Mouse (Mus musculus): ENCODE results near the gene Cplx3.
A peak's percentile ranks its signal among the peaks of the same experiment; 100 is the strongest.

Cplx3 gene

GRCm38 (mm10) chr9:57606139-57606851 is at the start of gene Cplx3:
Gene Cplx3, minus strand, starts transcription at chr9:57606281.
- DNase-seq: no peak

DNA sequence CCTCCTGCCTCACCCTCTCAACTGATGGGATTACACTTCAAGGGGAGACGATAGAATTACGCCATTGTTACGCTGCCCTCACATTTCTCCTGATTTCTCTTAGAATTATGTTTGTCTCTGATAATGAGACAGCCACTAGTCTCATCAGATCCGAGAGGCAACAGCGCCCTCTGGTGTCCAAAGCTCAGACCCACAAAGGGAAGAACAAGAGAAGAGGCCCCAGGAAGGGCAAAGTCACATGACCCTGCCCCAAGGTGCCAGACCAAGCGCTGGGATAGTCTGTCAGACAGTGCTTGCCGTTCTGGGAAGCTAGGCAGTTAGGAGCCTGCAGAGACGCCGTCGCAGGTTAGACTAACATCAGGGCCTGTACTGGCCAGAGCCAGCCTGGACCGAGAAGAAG is 49.7 kb upstream of the Cplx3 start:
- peak; percentile 95 to 96 for DNase-seq

DNA sequence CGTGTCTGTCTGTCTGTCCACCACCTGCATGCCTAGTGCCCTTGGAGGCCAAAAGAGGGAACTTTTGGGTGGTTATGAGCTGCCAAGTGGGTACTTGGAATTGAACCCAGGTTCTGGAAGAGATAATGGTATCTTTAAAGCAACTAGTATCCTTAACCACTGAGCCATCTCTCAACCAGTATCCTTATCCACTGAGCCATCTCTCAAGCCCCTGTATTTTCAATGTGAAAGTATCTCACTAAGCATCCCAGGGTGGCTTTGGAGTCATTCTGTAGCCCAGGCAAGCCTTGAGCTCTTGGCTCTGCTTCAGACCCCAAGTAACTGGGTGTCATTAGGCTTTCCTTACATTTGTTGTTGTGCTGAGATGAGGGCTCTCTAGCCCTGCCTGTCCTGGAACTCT is 48.9 kb upstream of the Cplx3 start:
- no peak for DNase-seq

- no peak for DNase-seq
Measured at GRCm38 (mm10) chr9:57653283-57653682, 47.2 kb upstream of the Cplx3 start, which contains the start of gene Csk. Gene Csk, minus strand, starts transcription at chr9:57653631.

DNA sequence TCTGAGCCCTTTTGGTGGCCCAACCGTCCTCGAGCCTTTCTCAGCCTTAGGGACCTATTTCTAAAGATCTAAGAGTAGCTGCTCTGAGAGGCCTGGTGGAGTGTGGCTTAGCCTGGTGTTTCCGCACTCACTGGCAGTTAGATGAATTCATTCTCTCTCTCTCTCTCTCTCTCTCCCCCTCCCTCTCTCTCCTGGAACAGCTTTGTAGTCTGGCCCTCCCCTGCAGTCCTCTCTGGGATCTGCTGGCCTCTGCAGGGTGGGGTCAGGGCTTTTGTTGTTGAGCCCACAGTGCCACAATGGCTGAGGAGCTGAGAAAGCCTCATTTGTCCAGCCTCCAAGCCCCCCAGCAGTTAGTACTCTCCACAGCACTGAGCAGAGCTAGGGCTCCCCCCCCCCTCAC is 46.8 kb upstream of the Cplx3 start:
- no peak for DNase-seq

- DNase-seq: no peak
Measured at GRCm38 (mm10) chr9:57652351-57652750, 46.3 kb upstream of the Cplx3 start.

DNA sequence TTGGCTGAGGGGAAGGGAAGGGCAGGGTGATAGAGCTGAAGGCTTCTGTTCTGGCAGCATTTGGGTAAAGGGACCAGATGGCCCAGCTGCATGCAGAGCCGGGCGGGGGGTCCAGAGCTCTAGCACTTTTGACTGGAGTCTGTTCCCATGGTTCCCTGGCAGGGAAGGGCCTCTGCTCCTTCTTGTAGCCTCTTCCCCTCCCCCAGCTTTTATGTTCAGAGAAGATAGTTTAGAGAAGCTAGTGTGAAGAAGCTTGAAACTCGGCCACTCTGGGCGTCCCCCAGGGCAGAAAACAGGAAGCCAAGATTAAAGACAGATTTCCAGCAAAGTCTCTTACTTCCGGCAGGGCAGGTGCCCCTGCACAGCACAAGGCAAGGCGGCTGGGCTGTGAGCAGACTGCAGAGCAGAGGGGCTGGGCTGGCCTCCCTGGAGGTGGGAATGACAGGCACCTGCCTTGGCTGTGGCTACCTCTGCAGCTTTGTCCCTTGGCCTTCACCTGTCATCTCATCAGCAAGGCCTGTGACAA is 44.8 kb upstream of the Cplx3 start:
- DNase-seq: no peak

DNA sequence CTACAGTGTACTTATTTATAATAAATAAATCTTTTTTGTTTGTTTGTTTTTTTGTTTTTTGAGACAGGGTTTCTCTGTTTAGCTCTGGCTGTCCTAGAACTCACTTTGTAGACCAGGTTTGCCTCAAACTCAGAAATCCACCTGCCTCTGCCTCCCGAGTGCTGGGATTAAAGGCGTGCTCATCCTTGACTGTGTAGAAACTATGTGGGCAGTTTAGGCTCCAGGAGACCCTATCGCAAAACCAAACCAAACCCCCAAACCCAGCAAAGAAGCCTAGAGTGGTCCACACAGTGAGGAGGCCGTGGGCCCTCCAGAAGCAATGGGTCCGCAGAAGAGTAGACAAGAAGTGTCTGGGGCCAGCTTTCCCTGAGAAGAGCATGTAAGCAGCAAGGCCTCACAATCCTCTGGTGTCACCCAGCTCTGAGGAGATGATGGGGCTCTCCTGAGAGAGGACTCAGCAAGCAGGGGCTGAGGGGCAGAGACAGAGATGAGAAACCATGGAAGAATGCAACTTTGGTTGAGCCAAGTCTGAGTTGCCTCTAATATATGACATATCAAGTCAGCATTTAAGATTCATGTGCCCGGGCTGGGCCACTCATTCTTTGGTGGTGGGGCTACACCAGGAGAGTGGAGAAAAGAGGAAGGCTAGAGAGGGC is 44.2 kb upstream of the Cplx3 start:
- DNase-seq: no peak

- no peak for DNase-seq
Measured at GRCm38 (mm10) chr9:57647286-57648108, 41.4 kb upstream of the Cplx3 start.

- no peak for DNase-seq
Measured at GRCm38 (mm10) chr9:57646551-57647103, 40.5 kb upstream of the Cplx3 start.

DNA sequence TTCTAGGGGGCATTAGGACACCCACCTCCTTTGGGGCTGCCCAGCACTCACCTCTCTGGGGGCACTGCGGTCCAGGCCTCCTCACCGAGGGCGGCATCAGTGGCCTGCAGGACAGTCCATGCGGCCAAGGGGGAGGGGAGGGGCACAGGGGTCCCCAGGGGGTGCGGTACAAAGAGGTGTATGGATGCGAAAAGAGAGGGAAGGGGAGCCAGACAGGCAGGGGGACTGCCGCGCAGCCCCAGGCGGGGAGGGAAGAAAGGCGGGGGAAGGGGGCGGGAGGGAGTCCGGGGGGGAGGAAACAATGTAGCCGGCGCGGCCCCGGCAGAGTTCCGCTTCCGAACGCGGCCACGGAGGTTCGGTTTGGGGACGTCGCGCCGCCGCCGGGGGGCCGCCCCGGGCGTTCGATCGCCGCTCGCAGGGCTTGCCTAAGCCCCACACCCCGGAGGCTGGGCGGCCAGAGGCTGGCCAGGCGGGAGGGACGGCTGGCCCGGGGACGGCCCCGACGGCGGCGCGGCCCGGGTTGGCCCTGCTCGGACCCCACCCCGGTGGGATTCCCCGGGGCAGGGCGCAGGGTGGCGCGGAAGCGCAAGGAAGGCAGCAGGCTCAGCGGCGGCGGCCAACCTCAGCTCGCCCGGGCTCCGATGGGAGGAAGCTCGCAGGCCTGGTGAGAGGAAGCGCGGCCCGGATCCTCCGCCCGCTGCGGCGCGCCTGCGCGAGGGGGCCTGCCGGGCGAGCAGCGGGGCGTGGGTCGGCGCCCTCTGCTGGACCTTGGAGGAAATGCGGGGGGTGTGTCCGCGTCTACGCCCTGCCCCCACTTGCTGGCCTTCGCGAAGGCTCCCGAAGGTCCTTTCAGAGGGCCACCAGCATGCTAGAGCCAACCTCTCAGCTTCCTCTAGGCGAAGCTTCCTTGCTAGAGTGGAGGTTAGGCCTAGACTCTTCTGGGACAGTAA is 39.1 kb upstream of the Cplx3 start:
- DNase-seq: peak; percentile 88 to 97

DNA sequence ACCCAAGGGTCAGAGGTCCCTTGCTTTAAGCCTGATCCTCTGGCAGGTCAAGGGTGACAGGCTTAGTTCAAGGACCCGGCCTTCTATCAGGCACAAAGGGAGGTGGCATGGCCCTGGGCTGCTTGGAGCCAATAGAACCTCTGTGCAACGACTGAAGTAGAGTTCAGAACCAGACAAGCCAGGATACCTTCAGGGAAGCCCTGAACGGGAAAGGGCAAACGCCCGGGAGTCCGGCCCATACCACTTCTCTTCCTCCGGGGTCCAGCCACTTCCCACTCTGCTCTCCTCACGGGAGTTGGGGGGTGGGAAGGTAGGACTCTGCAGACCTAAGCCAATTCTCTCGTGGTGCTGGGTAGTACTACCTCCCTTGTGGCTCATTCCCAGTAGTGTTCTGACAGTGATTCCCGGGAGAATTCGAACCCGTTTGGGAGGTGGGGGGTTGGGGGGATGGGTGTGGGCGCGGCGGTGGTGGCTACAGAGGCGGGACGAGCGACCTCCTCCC is 38.4 kb upstream of the Cplx3 start:
- no peak for DNase-seq

- DNase-seq: no peak
Measured at GRCm38 (mm10) chr9:57643856-57644180, 37.7 kb upstream of the Cplx3 start.

DNA sequence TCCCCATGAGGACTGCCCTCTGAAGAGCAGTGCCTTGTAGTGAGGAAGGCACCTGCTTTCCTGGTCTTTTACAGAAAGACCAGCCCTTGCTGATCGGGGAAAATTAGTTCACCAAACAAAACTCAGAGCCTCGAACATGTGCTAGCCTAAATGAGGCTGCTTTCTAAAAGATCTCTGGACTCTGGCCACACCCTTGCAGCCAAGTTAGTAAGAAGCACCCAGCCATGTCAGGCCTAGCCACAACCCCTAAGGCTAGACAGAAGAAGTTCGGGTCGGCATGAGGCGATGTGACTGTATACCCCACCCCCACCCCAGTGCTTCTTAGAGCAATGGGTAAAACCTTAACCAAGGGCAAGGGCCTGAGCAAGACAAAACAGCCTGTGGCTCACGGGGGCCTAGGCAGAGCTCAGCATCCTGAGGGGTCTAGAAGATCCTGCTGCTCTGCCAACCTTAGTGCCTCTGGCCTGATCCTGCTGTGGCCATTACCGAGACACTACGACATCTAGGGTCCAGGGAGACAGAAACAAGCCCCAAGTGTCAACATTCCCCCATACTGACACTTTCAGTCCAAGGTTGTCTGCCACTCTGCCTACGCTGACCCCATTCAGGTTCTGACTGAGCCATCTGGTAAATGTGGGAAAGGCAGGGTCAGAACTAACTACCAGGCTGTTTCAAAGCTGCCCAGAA is 37.2 kb upstream of the Cplx3 start:
- DNase-seq: no peak

DNA sequence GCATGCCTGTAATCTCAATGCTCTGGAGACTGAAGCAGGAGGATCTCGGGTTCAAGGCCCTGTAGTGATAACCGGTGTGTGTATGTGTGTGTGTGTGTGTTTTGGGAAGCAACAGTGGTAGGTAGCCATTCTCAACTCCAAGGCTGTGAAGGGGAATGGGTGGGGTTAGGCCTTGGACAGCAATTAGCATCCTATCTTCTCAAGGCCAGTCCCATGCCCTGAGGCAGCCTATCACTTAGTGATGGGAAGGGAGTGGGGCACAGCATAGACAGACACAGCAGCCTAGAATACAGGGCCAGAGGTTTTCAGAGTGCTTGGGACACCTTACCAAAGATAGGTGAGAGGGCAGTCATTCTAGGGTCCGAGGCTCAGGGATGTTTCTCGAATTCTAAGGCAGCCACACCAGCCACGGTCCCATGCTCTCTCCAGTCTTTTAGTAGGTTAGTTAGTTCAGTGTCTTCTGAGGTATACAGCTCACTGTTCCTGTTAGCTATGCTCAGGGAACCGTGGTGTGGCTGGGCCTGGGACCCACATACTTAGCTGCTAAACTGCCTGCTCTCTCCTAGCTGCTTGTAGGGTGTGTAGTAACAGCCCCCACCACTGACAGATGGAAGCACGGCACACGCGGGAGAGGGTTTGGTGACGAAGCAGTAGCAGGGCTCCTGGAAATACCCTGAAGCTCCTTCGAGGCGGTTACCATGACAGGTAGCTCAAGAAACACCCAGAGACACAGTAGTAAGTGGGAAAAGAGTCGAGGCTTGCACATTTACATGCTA is 35.9 kb upstream of the Cplx3 start:
- DNase-seq: no peak

DNA sequence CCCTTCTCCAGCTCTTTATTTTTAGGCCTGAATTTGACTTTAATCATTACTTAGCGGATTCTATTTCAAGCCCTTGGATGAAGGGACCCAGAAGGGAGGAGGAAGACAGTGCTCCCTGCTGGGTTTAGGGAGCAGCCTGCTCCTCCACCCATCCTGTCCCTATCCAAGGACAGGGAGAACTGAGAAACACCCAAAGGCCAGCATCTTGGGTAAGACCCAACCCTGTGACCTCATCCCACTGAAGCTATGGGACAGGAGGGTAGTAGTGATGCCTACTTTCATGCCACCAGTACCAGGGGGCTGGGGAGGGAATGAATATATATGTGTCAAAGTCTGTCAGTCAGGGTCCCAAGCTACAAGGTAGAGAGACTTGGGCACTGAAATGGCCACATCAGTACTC is 34.9 kb upstream of the Cplx3 start:
- no peak for DNase-seq

GRCm38 (mm10) chr9:57640384-57640783 is 34.3 kb upstream of the Cplx3 start:
- no peak for DNase-seq

- no peak for DNase-seq
Measured at GRCm38 (mm10) chr9:57639661-57640328, 33.7 kb upstream of the Cplx3 start.

DNA sequence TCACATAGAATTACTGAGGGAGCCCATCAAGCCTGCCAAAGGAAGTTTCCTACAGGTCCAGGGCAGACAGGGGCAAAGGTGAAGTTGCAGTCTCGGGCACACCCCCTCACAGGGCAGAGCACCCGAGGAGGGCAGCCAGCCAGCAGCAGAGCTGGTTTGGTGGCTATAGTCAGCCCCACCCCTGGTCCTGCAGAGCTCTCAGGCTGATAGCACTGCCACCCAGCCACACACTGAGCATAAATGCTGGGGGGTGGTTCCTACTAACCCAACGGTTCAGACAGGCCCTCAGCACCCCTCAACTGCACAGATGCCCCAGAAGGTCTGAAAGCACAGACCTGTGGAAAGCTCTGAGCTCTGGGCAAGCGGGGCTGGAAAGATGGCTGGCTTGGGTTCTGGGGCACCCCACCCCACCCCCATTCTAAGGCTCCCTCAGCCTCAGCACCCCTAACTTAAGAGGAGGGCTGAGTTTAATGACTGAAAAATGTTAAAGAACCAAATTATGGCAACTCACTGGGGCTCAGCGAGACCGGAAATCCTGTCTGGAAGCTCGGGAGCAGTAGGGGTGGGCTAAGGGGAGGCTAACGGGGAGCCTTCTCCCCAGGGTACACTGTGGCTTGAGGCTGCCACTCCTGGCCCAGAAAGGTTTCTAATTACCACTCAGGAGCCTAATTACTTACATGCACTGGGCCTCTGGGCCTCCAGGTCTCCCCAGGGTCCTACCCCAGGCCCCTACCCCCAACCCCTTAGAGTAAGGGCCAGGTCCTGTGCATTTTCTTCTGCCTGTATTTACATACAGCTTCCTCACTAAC is 32.8 kb upstream of the Cplx3 start:
- DNase-seq: no peak
